Mouse (Mus musculus) midbrain, postnatal 0 days (tissue): Measurements from ENCODE around the gene Sec11a. TPM values are rescaled to one million over a fixed set of nuclear protein-coding genes. Genes with fewer than 3 reads are reported as not detected.
A peak's percentile ranks its signal among the peaks of the same experiment; 100 is the strongest.

Source experiments
- ATAC-seq: fragments of 200-750 bp; cut with Nextera tagmentation; 2 replicates; pipeline ENCODE4 v1.8.0; 2017; ENCODE audit warnings: moderate number of reproducible peaks, mild to moderate bottlenecking, moderate TSS enrichment, moderate library complexity; ENCODE audit not compliant: low FRiP score
- DNase-seq: peaks from one replicate; pipeline ENCODE4 v3.0.0-alpha.2; 2015; ENCODE audit warnings: low spot score
- H3K27ac ChIP-seq: fragments of 300-500 bp; sonication (generic); 2 replicates; pipeline ENCODE4 v1.5.1; 2014; ENCODE audit warnings: low read depth, mild to moderate bottlenecking, low read length, mixed read lengths
- H3K27me3 ChIP-seq: fragments of 300-500 bp; sonication (generic); 2 replicates; pipeline ENCODE4 v1.6.1; 2014; ENCODE audit warnings: low read length, control low read depth, mixed read lengths; ENCODE audit not compliant: insufficient read depth
- H3K36me3 ChIP-seq: fragments of 300-500 bp; sonication (generic); 2 replicates; pipeline ENCODE4 v1.6.1; 2014; ENCODE audit warnings: low read length, control low read depth, mixed read lengths; ENCODE audit not compliant: insufficient read depth
- H3K4me1 ChIP-seq: fragments of 300-500 bp; sonication (generic); 2 replicates; pipeline ENCODE4 v1.6.1; 2014; ENCODE audit warnings: mild to moderate bottlenecking, control low read depth, antibody characterized with exemption, low read length, mixed read lengths; ENCODE audit not compliant: insufficient read depth
- H3K4me2 ChIP-seq: fragments of 300-500 bp; sonication (generic); 2 replicates; pipeline ENCODE4 v1.6.1; 2014; ENCODE audit warnings: low read depth, mild to moderate bottlenecking, low read length, mixed read lengths; ENCODE audit not compliant: poor library complexity, severe bottlenecking
- H3K4me3 ChIP-seq: fragments of 300-500 bp; sonication (generic); 2 replicates; pipeline ENCODE4 v1.5.1; 2014; ENCODE audit warnings: low read depth, mild to moderate bottlenecking, low read length, moderate library complexity
- H3K9ac ChIP-seq: fragments of 300-500 bp; sonication (generic); replicated peaks from 2 replicates; pipeline ENCODE4 v1.6.1; 2014; ENCODE audit warnings: mild to moderate bottlenecking, low read length, moderate library complexity, mixed read lengths; ENCODE audit not compliant: poor library complexity, severe bottlenecking
- H3K9me3 ChIP-seq: fragments of 300-500 bp; sonication (generic); 2 replicates; pipeline ENCODE4 v1.6.1; 2016; ENCODE audit warnings: low read length, control low read depth
- CTCF ChIP-seq: IDR thresholded peaks from 2 replicates; pipeline ENCODE4 v1.5.1; 2016; ENCODE audit warnings: antibody characterized with exemption, mild to moderate bottlenecking
- WGBS: fragments of 180-500 bp; shearing (Covaris S2); extraction: QIAGEN DNeasy Blood & Tissue Kit; methylation state at CpG from one replicate; pipeline ENCODE4 v1.1.7; 2014; 5-methylcytosine and 5-hydroxymethylcytosine counted together
- polyA plus RNA-seq: library from polyadenylated mRNA; unstranded; fragments of >200 nt; fragmentation: Nextera tagmentation; extraction: Ambion mirVana; gene quantifications from 2 replicates; pipeline ENCODE4 v1.2.1, GENCODE M21; 2015
- total RNA-seq: library from RNA; depleted of rRNA; stranded (reverse); fragments of >200 nt; gene quantifications from 2 replicates; pipeline ENCODE4 v1.2.3, GENCODE M21; 2014

Sec11a gene
- total and polyA plus RNA-seq, 2 experiments from 2014 or later, result 54.5 to 128 TPM

DNA sequence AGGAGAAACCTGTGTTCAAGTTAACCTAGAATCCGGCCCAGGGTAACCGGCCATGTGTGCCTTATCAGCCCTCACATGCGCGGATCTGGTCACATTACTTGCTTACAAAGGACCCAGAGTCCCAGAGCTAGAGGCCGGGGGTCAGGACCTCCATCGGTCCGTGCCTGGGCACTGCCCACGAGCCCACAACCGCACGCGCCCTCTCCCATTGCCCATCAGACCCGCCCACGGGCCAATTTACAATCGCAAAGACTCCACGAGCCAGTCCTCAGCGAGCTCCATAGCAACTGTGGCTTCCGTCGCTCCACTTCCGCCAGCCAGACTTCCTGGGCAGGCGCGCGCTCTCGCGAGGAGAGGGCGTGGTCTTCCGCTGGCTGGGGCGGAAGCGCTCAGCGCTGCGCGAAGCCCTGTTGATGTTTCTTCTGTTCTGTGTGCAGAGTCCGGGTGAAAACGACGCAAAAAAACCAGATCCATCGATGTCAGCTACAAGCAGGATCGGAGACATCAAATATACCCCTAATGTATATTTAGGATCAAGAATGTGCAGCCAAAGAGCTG is 46.6 kb downstream of the Sec11a start, which contains the start of gene Wdr73:
Gene Wdr73 (minus strand): TSS at position 326 of the 558 bp plus-strand sequence.
- Histone ChIP-seq H3K4me2 (peak within 1 kb of the TSS; percentile 57), H3K27ac (peak within 1 kb of the TSS; percentile 71), H3K4me3 (peak within 1 kb of the TSS; percentile 45), H3K4me1 (peaks cover 3% of the 10 kb centered on the region; the same call in 1 of the 2 replicates), H3K9ac (peak within 1 kb of the TSS; percentile 59), H3K36me3 (peaks cover 22% of the 10 kb centered on the region), H3K9me3 (no peaks in the 10 kb centered on the region), H3K27me3 (no peaks in the 10 kb centered on the region)
- DNase-seq (peak; percentile 94), ATAC-seq (peak; percentile 93)
- under 1% methylated on average over 36 of the region's 36 CpGs for WGBS
- TF ChIP-seq CTCF, result no peak

DNA sequence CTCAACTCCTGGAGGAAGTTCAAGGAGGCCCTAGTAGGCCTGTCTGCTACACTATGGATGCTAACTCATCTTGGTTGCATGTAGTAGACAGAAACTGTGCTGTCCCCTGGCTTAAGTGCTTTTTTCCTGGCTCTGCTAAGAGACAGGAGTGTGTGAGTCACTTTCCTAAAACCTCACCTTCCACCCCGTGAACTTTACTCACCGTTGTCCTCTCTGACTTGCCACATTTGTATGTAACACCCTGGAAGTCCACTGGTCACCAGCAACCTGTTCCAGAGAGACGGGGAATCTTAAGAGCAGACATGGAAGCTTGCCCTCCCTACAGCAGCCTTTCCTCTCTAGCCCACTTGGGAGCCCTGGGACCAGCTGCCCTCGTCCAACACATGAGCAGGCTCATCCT is 49.9 kb downstream of the Sec11a start:
- H3K9me3 ChIP-seq, result no peaks in the 10 kb centered on the region
- 92% methylated on average over 4 of the region's 4 CpGs for WGBS
- no peaks in the 10 kb centered on the region; the same call in 1 of the 2 replicates for H3K4me1 ChIP-seq
- no peak overlapping the region for H3K27ac ChIP-seq
- DNase-seq, result no peak
- H3K36me3 ChIP-seq, result peaks cover 33% of the 10 kb centered on the region
- H3K9ac ChIP-seq, result no peak overlapping the region
- H3K4me3 ChIP-seq, result no peak overlapping the region
- no peak overlapping the region for H3K4me2 ChIP-seq
- H3K27me3 ChIP-seq, result no peaks in the 10 kb centered on the region
- no peak for TF ChIP-seq CTCF
- ATAC-seq, result no peak

DNA sequence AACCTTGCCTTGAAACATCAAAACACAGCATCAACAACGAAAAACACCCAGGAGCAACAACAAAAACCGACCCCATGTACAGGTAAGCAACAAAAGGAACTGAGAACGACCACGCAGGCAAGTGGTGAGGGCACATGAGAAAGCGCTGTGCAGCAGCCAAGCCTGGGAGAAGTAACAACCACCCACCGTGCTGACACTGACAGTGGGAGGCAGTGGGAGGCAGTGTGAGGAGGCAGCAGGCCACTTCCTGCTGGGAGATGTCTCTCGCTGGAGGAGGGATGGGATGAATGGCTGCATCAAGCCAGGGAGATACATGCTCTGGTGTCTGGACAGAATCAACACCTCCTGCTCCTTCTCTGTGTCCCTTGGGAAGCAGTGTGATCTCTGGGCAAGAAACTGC is 50.4 kb downstream of the Sec11a start:
- Histone ChIP-seq H3K4me2 (no peak overlapping the region), H3K9me3 (no peaks in the 10 kb centered on the region), H3K4me1 (no peaks in the 10 kb centered on the region; the same call in 1 of the 2 replicates), H3K27ac (no peak overlapping the region), H3K36me3 (peaks cover 39% of the 10 kb centered on the region), H3K4me3 (no peak overlapping the region), H3K27me3 (no peaks in the 10 kb centered on the region), H3K9ac (no peak overlapping the region)
- DNase-seq (no peak), ATAC-seq (no peak)
- no peak for TF ChIP-seq CTCF
- WGBS, result 94% methylated on average over 7 of the region's 7 CpGs

DNA sequence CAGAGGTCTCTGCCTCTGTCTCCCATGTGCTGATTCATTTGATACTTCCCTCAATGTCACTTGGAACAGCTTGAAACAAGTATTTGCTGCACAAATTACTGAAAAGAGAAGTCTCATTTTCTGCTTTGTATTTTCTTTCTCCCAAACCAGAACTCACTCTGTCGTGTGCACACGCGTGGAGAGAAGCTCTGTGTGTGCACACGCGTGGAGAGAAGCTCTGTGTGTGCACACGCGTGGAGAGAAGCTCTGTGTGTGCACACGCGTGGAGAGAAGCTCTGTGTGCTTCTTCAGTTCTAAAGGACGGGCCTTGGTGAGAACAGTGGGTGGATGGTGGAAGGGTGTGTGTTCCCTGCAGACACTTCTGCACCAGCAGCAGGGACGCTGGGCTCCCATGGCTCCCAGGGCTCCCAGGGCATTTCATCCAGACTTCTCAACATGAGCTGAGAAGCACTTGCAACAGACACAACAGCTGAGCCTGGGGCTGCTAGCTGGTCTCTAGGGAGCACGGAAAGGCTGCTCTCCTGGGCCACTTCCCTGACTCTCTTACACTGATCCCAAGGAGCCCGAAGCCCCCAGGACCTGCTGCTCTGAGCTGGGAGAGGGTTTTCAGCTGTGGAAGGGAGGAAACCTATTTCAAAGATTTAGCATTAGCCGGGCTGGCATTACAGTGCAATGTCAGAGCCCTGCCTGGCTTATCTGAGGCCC is 52.6 kb downstream of the Sec11a start:
- 97% methylated on average over 14 of the region's 14 CpGs for WGBS
- Histone ChIP-seq H3K4me3 (no peak overlapping the region), H3K9ac (no peak overlapping the region), H3K9me3 (no peaks in the 10 kb centered on the region), H3K27ac (no peak overlapping the region), H3K4me2 (no peak overlapping the region), H3K36me3 (peaks cover 53% of the 10 kb centered on the region), H3K27me3 (no peaks in the 10 kb centered on the region), H3K4me1 (no peaks in the 10 kb centered on the region; the same call in 1 of the 2 replicates)
- ATAC-seq (no peak), DNase-seq (no peak)
- TF ChIP-seq CTCF, result no peak

DNA sequence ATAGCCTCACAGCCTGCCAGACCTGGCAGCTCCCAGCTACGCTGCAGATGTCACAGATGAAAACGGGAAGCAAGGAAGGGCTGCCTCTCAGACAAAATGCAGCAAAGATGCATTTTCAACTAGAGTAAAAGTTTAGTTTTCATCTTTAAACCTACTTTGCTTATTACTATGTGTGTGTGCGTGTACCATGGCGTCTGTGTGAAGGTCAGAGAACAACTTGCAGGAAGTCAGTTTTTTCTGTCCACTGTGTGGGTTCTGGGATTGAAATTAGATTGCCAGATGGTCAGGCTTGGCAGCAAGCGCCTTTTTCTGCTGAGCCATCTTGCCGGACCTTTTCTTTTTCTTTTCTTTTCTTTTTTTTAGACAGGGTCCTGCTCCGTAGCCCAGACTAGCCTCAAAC is 53.4 kb downstream of the Sec11a start:
- DNase-seq (no peak), ATAC-seq (no peak)
- Histone ChIP-seq H3K4me3 (no peak overlapping the region), H3K27me3 (no peaks in the 10 kb centered on the region), H3K27ac (no peak overlapping the region), H3K4me2 (no peak overlapping the region), H3K9me3 (no peaks in the 10 kb centered on the region), H3K9ac (no peak overlapping the region), H3K4me1 (no peaks in the 10 kb centered on the region), H3K36me3 (peaks cover 53% of the 10 kb centered on the region)
- TF ChIP-seq CTCF, result no peak
- 84% methylated on average over 7 of the region's 7 CpGs for WGBS

DNA sequence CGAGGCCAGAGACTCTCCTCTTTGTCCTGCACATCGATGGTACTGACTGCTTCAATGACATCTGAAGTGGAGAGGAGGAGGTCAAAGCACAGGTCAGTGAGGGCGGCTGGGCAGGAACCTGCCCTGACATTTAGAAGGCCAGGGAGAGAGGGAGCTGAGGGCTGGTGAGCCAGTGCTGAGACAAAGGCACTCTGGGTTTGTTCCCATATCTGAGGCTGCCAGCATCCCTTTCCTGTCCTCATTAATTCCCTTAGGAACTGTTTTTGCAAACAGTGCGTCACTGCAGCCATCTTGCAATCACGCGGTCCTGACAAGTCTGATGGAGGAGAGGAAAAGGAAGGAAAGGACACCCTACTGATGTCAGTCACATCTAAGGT is 53.8 kb downstream of the Sec11a start:
- Histone ChIP-seq H3K4me1 (no peaks in the 10 kb centered on the region), H3K4me2 (no peak overlapping the region), H3K9me3 (no peaks in the 10 kb centered on the region), H3K4me3 (no peak overlapping the region), H3K9ac (no peak overlapping the region), H3K27me3 (no peaks in the 10 kb centered on the region), H3K36me3 (peaks cover 53% of the 10 kb centered on the region), H3K27ac (no peak overlapping the region)
- ATAC-seq, result no peak
- TF ChIP-seq CTCF, result no peak
- WGBS, result 86% methylated on average over 6 of the region's 6 CpGs
- DNase-seq, result no peak
